Mouse (Mus musculus): Measurements from ENCODE around the gene Cbarp. TPM values are rescaled to one million over a fixed set of nuclear protein-coding genes. Genes with fewer than 3 reads are reported as not detected.

Gene Cbarp
- polyA plus RNA-seq, 1 experiment from 2014 or later = 4.7 TPM

DNA sequence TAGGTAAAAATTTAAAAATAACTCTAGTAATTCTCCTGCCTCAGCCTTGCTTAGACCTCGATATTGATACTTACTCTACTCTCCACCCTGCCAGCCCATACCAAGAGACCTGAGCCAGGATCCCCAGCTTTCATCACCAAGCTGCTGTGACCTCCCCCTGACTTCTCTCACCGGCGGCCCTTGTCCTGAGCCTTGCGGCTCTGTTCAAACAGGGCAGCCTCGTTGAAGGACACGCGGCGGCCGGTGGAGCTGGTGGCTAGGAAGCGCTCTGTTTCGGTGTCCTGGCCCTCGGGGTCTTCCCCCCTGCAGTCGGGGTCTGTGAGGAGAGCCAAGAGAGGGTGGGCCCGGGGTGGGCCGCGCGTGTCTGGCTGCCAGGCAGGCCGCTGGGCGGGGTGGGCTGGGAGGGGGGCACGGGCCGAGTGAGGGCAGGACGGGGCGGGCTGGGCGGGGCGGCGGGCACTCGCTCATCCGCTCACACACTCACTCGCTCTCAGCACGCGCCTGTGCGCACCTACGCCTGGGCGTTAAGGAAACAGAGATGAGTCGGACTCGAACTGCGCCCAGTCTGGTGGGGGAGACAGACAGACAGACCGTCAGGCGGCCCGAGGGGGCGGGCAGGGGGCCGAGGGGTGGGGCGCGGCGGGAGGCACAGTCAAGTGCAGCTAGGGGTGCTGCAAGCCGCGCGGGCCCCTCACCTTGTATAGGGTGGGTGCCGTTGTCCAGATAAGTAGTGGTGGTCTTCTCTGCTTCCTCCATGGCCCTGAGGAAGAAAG lies 4.3 kb downstream of the Cbarp start:
- no peak for TF ChIP-seq CTCF (IDR thresholded peaks at IDR 0.05; ENCODE audit: low read depth)
- peak overlapping the region; percentile 69; the same call in 1 of the 2 replicates for H3K4me3 ChIP-seq (replicated peaks; ENCODE audit: low read depth, low read length)
- H3K27ac ChIP-seq = no peak overlapping the region
- H3K4me1 ChIP-seq (replicated peaks; ENCODE audit: insufficient read depth, low read length) = peaks cover 23% of the 10 kb centered on the region; the same call in 1 of the 2 replicates
- ATAC-seq (replicated peaks; ENCODE audit: low FRiP score, low read depth) (no peak), DNase-seq (ENCODE audit: low spot score) (no peak)
- H3K4me2 ChIP-seq (ENCODE audit: low read length) = peak overlapping the region; percentile 98
- no peaks in the 10 kb centered on the region for H3K9me3 ChIP-seq (replicated peaks; ENCODE audit: low read length)
- H3K27me3 ChIP-seq (ENCODE audit: insufficient read depth, low read length) = no peaks in the 10 kb centered on the region
- no peaks in the 10 kb centered on the region for H3K36me3 ChIP-seq (ENCODE audit: insufficient read depth, low read length)
- H3K9ac ChIP-seq (ENCODE audit: low read depth, low read length) = no peak overlapping the region
- WGBS = 24% methylated on average over 40 of the region's 49 CpGs

DNA sequence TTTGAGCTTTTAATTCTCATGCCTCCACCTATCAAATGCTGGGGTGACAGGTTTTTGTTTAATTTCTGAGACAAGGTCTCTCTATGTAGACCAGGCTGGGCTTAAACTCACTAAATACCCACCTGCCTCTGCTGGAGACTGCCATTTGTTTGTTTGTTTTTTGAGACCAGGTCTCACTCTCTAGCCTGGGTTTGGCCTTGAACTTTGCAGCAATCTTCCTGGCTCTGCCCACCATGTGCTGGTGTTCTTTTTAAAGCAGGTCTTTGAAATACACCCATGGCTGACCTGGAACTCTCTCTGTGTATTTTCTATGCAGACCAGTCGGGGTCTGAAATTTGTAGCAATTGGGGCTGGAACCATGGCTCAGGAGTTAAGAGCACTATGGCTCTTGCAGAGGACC lies 5.0 kb downstream of the Cbarp start:
- H3K9me3 ChIP-seq (replicated peaks; ENCODE audit: low read length) = no peaks in the 10 kb centered on the region
- no peak overlapping the region for H3K4me2 ChIP-seq (ENCODE audit: low read length)
- 93% methylated on average over 1 of the region's 1 CpGs for WGBS
- no peak for DNase-seq (ENCODE audit: low spot score)
- ATAC-seq (replicated peaks; ENCODE audit: low FRiP score, low read depth) = no peak
- no peak overlapping the region for H3K4me3 ChIP-seq (replicated peaks; ENCODE audit: low read depth, low read length)
- peaks cover 30% of the 10 kb centered on the region; the same call in 1 of the 2 replicates for H3K4me1 ChIP-seq (replicated peaks; ENCODE audit: insufficient read depth, low read length)
- H3K36me3 ChIP-seq (ENCODE audit: insufficient read depth, low read length) = no peaks in the 10 kb centered on the region
- no peak overlapping the region for H3K27ac ChIP-seq
- TF ChIP-seq CTCF (IDR thresholded peaks at IDR 0.05; ENCODE audit: low read depth) = no peak
- no peaks in the 10 kb centered on the region for H3K27me3 ChIP-seq (ENCODE audit: insufficient read depth, low read length)
- H3K9ac ChIP-seq (ENCODE audit: low read depth, low read length) = no peak overlapping the region

DNA sequence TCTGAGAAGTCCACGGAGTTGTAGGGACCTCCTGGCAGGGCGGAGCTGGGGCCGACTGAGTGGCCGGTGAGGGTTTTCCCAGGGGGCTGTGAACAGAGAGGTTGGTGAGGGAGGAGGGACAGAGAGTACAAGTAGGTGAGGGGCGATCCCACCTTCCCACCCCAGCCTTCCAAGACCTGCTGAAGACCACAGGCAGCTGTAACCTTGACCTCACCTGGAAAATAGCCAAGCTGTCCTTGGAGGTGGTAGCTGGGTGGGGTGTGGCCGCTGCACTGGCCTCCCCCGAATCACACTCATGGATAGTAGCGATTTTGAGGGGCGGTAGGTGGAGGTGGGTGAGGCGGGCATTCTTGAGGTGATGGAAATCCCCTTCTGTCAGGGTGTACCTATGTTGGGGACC lies 5.5 kb downstream of the Cbarp start:
- peaks cover 2% of the 10 kb centered on the region; the same call in 1 of the 2 replicates for H3K36me3 ChIP-seq (ENCODE audit: insufficient read depth, low read length)
- no peak for ATAC-seq (replicated peaks; ENCODE audit: low FRiP score, low read depth)
- no peaks in the 10 kb centered on the region for H3K27me3 ChIP-seq (ENCODE audit: insufficient read depth, low read length)
- H3K4me3 ChIP-seq (replicated peaks; ENCODE audit: low read depth, low read length) = no peak overlapping the region
- WGBS = 83% methylated on average over 10 of the region's 10 CpGs
- no peak overlapping the region for H3K4me2 ChIP-seq (ENCODE audit: low read length)
- H3K9me3 ChIP-seq (replicated peaks; ENCODE audit: low read length) = no peaks in the 10 kb centered on the region
- no peak for DNase-seq (ENCODE audit: low spot score)
- H3K9ac ChIP-seq (ENCODE audit: low read depth, low read length) = no peak overlapping the region
- no peak overlapping the region for H3K27ac ChIP-seq
- TF ChIP-seq CTCF (IDR thresholded peaks at IDR 0.05; ENCODE audit: low read depth) = no peak
- H3K4me1 ChIP-seq (replicated peaks; ENCODE audit: insufficient read depth, low read length) = peaks cover 30% of the 10 kb centered on the region; the same call in 1 of the 2 replicates

DNA sequence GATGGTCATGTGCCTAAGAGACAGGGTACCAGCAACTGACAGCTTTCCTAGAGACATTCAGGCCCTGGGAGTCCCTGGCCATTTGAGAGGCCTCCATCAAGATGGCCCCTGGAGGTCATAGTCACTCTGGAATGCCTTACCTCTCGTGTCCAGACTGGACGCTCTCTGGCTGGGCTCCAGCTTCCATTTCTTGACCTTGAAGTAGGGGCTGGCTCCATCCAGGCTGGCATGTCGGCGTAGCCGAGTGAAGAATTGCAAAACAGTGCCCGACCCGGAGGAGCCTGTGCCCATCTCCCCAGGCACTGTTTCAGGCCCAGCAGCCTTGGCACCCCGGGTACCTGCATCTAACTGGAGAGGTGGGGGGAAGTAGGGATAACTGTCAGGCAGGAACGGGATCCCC lies 6.2 kb downstream of the Cbarp start:
- no peak overlapping the region for H3K4me3 ChIP-seq (replicated peaks; ENCODE audit: low read depth, low read length)
- TF ChIP-seq CTCF (IDR thresholded peaks at IDR 0.05; ENCODE audit: low read depth) = no peak
- 76% methylated on average over 9 of the region's 9 CpGs for WGBS
- H3K27me3 ChIP-seq (ENCODE audit: insufficient read depth, low read length) = no peaks in the 10 kb centered on the region
- H3K27ac ChIP-seq = no peak overlapping the region
- H3K4me2 ChIP-seq (ENCODE audit: low read length) = no peak overlapping the region
- peaks cover 30% of the 10 kb centered on the region; the same call in 1 of the 2 replicates for H3K4me1 ChIP-seq (replicated peaks; ENCODE audit: insufficient read depth, low read length)
- H3K9ac ChIP-seq (ENCODE audit: low read depth, low read length) = no peak overlapping the region
- H3K9me3 ChIP-seq (replicated peaks; ENCODE audit: low read length) = no peaks in the 10 kb centered on the region
- no peak for DNase-seq (ENCODE audit: low spot score)
- H3K36me3 ChIP-seq (ENCODE audit: insufficient read depth, low read length) = peaks cover 10% of the 10 kb centered on the region
- no peak for ATAC-seq (replicated peaks; ENCODE audit: low FRiP score, low read depth)

DNA sequence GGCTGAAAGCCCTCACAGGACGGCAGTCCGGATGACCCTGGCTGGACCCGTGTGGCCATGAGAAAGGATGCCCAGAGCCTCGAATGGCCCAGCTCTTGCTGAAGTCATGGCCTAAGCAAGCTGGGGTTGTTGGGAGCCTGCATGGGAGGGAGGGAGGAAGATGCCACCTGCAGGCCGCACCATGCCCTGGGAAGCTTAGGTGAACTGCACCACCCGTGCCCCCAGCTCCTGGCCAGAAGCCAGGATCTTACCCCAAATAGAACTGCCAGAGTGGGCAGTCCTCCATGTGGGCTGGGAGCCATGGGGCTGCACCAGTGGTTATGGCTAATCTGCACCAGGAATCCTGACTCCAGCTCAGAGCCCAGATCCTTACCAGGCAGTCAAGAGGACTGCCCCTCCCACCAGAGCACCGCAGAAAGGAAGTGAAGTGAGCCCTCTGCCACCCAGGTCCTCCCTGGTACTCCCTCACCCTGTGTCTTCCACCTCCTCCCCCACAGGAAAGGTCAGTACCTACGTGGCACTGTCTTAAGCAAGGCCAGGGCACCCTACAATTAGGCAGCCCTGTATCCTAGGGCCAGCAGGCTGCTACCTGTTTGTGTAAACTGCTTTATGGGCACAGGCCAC lies 7.3 kb downstream of the Cbarp start:
- Histone ChIP-seq H3K4me1 (replicated peaks; ENCODE audit: insufficient read depth, low read length) (peaks cover 25% of the 10 kb centered on the region; the same call in 1 of the 2 replicates), H3K4me2 (ENCODE audit: low read length) (no peak overlapping the region), H3K36me3 (ENCODE audit: insufficient read depth, low read length) (peaks cover 20% of the 10 kb centered on the region), H3K9me3 (replicated peaks; ENCODE audit: low read length) (no peaks in the 10 kb centered on the region), H3K9ac (ENCODE audit: low read depth, low read length) (no peak overlapping the region), H3K27me3 (ENCODE audit: insufficient read depth, low read length) (no peaks in the 10 kb centered on the region), H3K27ac (no peak overlapping the region), H3K4me3 (replicated peaks; ENCODE audit: low read depth, low read length) (no peak overlapping the region)
- 70% methylated on average over 8 of the region's 8 CpGs for WGBS
- DNase-seq (ENCODE audit: low spot score) = no peak
- peak; percentile 25; the same call in 1 of the 2 replicates for TF ChIP-seq CTCF (IDR thresholded peaks at IDR 0.05; ENCODE audit: low read depth)
- no peak for ATAC-seq (replicated peaks; ENCODE audit: low FRiP score, low read depth)

DNA sequence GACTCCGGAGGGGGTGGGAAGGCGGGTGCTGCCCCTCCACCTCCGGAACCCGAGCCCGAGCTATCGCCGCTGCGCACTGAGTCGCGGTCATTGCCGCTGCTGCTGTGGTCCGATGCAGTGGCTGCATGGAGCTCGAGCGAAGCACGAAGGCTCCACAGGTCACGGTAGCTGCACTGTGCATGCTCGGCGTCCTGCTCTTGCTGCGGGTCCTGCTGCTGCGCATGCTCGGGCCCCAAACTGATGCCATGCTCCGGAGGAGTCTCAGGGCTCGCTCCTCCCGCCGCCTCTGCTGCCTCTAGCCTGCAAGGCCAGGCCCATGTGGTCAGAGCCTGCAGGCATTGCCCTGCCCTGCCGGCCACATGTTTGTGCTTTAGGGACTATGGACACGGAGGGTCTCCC lies 8.7 kb downstream of the Cbarp start:
- H3K9me3 ChIP-seq (replicated peaks; ENCODE audit: low read length) = no peaks in the 10 kb centered on the region
- no peak for TF ChIP-seq CTCF (IDR thresholded peaks at IDR 0.05; ENCODE audit: low read depth)
- no peaks in the 10 kb centered on the region for H3K27me3 ChIP-seq (ENCODE audit: insufficient read depth, low read length)
- ATAC-seq (replicated peaks; ENCODE audit: low FRiP score, low read depth) (no peak; the same call in 1 of the 2 replicates), DNase-seq (ENCODE audit: low spot score) (no peak)
- H3K4me3 ChIP-seq (replicated peaks; ENCODE audit: low read depth, low read length) = no peak overlapping the region
- H3K4me1 ChIP-seq (replicated peaks; ENCODE audit: insufficient read depth, low read length) = peaks cover 12% of the 10 kb centered on the region; the same call in 1 of the 2 replicates
- peaks cover 34% of the 10 kb centered on the region for H3K36me3 ChIP-seq (ENCODE audit: insufficient read depth, low read length)
- no peak overlapping the region for H3K9ac ChIP-seq (ENCODE audit: low read depth, low read length)
- H3K4me2 ChIP-seq (ENCODE audit: low read length) = peak overlapping the region; percentile 23; the same call in 1 of the 2 replicates
- WGBS = 47% methylated on average over 27 of the region's 27 CpGs
- H3K27ac ChIP-seq = no peak overlapping the region
